Mouse (Mus musculus): ENCODE measurements around the gene Ubl5. TPM values are rescaled to one million over a fixed set of nuclear protein-coding genes. Genes with fewer than 3 reads are reported as not detected.
"Not testable (repeated sequence)": the region's sequence is repeated elsewhere in the genome, so short reads cannot be mapped to it uniquely, and the experiment has no call there.

Gene Ubl5
- 533 and 604 TPM in 2 replicates for polyA plus RNA-seq (2015; fragmentation: Nextera tagmentation; extraction: Ambion mirVana)

DNA sequence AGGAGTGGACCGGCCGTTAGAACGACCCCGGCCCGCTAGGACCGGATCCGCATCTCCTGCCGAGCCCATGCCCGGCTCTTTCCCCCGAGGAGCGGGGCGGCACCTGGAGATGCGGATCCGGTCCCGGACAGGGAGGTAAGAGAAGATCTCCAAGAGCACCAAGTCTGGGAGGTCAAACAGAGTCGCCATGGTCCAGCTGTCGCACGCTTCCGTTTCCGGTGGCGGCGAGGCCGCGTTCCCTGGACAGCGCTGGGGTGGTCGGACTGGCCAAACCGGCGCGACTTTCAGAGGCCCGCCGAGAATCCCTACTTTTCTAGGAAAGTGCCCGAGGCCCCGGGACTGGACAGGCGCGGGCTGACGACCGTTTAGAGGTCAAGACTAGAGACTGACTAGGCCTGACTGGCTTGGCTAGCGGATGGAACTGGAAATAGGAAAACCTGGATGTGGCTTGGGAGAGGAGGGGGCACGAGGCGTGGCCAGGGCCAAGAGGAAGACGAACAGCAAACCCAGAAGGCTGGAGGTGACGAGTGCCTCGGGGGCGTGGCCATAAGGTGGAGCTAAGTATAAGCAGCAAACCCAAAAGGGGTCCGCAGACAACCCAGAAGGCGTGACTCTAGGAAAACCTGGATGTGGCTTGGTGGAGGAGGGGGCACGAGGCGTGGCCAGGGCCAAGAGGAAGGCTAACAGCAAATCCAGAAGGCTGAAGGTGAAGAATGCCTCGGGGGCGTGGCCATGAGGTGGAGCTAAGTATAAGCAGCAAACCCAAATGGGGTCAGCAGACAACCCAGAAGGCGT, at the start of gene Ubl5:
Gene Ubl5 (plus strand): TSS at position 778 of the 795 bp plus-strand sequence.
- Histone ChIP-seq H3K27me3 (no peaks in the 10 kb centered on the region), H3K9ac (peak within 1 kb of the TSS; percentile 84), H3K4me1 (peaks cover 42% of the 10 kb centered on the region), H3K36me3 (ENCODE audit: poor library complexity, severe bottlenecking) (peaks cover 32% of the 10 kb centered on the region), H3K4me2 (peak within 1 kb of the TSS; percentile 100), H3K9me3 (replicated peaks) (no peaks in the 10 kb centered on the region), H3K4me3 (peak within 1 kb of the TSS; percentile 95), H3K27ac (peak within 1 kb of the TSS; percentile 82)
- peak; percentile 89 for ATAC-seq
- under 1% methylated on average over 51 of the region's 51 CpGs for WGBS

DNA sequence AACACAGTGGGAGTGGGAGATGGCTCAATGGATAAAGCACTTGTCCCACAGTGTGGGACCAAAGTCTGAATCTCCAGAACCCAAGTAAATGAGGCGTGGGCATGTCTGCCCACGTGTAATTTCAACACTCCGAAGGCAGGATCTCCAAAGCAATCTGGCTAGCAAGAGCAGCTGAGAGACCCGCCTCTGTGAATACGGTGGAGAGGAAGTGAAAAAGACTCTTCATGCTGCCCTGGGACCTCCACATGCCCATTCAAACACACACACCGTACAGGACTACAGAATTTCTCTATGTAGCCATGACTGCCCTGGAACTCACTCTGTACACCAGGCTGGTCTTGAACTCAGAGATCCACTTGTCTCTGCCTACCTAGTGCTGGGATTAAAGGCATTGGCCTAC, 41.4 kb upstream of the Ubl5 start:
- WGBS, result 79% methylated on average over 6 of the region's 6 CpGs
- peaks cover 18% of the 10 kb centered on the region for H3K36me3 ChIP-seq (ENCODE audit: poor library complexity, severe bottlenecking)
- H3K27ac ChIP-seq, result no peak overlapping the region
- H3K4me3 ChIP-seq, result no peak overlapping the region
- peaks cover 3% of the 10 kb centered on the region for H3K4me1 ChIP-seq
- no peak for ATAC-seq
- no peaks in the 10 kb centered on the region for H3K9me3 ChIP-seq (replicated peaks)
- H3K9ac ChIP-seq, result no peak overlapping the region
- H3K27me3 ChIP-seq, result no peaks in the 10 kb centered on the region
- no peak overlapping the region for H3K4me2 ChIP-seq

DNA sequence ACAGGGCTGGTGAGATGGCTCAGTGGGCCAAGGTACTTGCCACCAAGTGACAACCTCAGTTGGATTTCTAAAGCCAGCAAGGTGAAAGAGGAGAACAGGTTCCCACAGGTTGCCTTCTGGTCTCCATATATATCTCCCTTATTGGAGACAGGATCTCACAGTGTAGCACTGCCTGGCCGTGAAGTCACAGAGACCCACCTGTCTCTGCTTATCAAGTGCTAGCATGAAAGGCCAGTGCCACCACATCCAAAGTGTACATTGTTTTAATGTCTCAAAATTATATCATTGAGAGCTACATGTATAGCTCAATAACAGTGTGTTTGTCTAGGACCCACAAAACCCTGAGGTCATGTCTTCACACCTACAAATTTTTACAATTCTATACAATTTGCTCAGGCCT, 36.4 kb upstream of the Ubl5 start:
- Histone ChIP-seq H3K27ac (no peak overlapping the region), H3K9me3 (replicated peaks) (peaks cover 4% of the 10 kb centered on the region), H3K27me3 (no peaks in the 10 kb centered on the region), H3K4me3 (peak overlapping the region; percentile 71; the same call in 1 of the 2 replicates), H3K9ac (no peak overlapping the region), H3K4me1 (peaks cover 14% of the 10 kb centered on the region), H3K4me2 (peak overlapping the region; percentile 72), H3K36me3 (ENCODE audit: poor library complexity, severe bottlenecking) (peaks cover 10% of the 10 kb centered on the region)
- 93% methylated on average over 1 of the region's 1 CpGs for WGBS
- no peak for ATAC-seq

DNA sequence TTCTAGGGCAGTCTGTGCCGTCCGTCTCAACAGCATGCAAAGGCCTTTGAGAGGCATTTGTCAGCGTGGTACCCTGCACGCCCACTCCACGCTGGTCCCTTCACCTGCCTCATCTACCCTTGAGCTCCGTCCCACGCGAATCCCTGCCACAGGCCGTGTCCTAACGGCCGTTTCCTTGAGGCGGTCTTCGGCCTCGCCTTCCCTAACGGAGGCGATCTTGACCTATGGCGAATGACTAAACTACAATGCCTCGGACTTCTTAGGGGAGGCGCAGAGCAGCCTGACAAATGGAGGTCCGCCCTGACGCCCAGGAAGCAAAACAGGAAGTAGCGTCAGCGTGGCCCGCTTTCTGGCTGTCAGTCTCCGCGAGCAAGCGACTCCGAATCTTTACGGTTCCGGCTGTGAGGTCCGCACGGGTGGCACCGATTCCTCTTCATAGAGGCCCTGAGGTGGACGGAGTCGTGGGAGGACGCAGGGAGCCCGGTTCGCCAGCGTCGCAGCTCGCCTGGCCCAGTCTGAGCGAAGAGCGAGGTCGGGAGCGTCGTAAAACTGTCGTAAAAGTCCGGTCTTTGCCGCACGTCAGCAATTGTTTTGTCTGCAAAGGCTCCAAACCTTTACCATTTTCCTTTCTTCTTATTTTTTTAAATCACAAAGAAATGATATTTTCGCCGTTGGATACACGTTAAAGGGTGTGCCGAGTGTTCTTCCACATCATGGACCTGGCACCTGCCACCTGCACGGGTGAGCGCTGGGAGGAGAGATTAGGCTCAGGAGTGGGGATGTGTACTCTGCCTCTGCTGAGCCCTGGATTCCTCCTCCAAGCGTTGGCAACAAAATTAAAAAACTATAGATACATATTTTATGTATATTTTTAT, 35.3 kb upstream of the Ubl5 start:
- Histone ChIP-seq H3K36me3 (ENCODE audit: poor library complexity, severe bottlenecking) (peaks cover 6% of the 10 kb centered on the region), H3K4me1 (peaks cover 14% of the 10 kb centered on the region), H3K4me3 (peak overlapping the region; percentile 71), H3K27ac (peak overlapping the region; percentile 96), H3K4me2 (peak overlapping the region; percentile 72), H3K9ac (peak overlapping the region; percentile 86), H3K9me3 (replicated peaks) (peaks cover 4% of the 10 kb centered on the region), H3K27me3 (no peaks in the 10 kb centered on the region)
- WGBS, result under 1% methylated on average over 57 of the region's 57 CpGs
- peak; percentile 92 for ATAC-seq

DNA sequence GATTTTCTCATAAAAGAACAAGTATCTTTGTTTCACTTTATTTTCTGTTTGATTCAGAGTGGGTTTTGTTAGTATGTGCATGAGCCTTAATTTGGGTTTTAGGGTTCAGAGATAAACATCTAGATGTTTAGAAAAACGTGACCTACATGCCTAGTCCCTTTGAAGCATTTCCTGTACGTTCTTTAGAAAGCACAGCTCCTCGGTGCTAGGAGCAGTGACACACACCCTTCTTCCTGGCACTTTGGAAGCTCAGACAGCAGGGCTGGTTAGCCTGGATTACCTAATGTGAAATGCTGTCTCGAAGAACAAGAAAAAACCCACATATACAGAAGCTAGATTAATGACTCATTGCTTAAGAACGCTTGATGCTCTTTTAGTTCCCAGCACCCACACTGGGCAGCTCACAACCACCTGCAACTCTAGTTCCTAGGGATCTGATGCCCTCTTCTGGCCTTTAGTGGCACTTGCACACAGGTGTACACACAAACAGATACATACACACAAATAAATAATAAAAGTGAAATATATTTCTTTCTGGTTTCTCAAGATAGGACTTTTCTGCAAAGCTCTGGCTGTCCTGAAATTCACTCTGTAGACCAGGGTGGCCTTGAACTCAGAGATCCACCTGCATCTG, 32.7 kb upstream of the Ubl5 start:
- 92% methylated on average over 5 of the region's 5 CpGs for WGBS
- no peak for ATAC-seq
- no peak overlapping the region for H3K4me2 ChIP-seq
- H3K4me1 ChIP-seq, result peaks cover 14% of the 10 kb centered on the region
- no peak overlapping the region for H3K4me3 ChIP-seq
- peaks cover 4% of the 10 kb centered on the region for H3K9me3 ChIP-seq (replicated peaks)
- no peak overlapping the region for H3K27ac ChIP-seq
- no peaks in the 10 kb centered on the region for H3K27me3 ChIP-seq
- H3K36me3 ChIP-seq (ENCODE audit: poor library complexity, severe bottlenecking), result peaks cover 6% of the 10 kb centered on the region
- H3K9ac ChIP-seq, result no peak overlapping the region

DNA sequence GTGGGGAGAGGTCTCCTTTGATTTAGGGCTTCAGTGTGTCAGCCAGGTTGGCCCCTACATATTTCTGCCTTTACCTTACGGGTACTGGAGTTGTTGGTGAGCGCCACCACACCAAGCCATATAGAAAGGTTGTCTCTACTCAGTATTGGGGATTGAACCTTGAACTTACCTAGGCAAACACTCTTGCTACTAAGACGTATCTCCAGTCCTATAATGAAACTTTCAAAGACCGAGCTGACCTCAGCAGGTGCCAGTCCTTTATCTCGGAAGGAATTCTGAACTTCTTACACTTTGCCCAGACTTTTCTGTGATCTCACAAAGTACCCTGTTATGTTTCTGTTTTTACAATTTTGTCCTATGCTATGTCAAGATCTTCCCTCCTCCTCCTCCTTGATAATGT, 30.7 kb upstream of the Ubl5 start:
- Histone ChIP-seq H3K36me3 (ENCODE audit: poor library complexity, severe bottlenecking) (peaks cover 6% of the 10 kb centered on the region), H3K4me2 (no peak overlapping the region), H3K27me3 (no peaks in the 10 kb centered on the region), H3K4me3 (no peak overlapping the region), H3K4me1 (0 out of 2 replicates have a peak, but pooled peaks cover 5% of the 10 kb centered on the region), H3K27ac (no peak overlapping the region), H3K9me3 (replicated peaks) (peaks cover 4% of the 10 kb centered on the region), H3K9ac (no peak overlapping the region)
- WGBS, result 81% methylated on average over 5 of the region's 5 CpGs
- no peak for ATAC-seq

DNA sequence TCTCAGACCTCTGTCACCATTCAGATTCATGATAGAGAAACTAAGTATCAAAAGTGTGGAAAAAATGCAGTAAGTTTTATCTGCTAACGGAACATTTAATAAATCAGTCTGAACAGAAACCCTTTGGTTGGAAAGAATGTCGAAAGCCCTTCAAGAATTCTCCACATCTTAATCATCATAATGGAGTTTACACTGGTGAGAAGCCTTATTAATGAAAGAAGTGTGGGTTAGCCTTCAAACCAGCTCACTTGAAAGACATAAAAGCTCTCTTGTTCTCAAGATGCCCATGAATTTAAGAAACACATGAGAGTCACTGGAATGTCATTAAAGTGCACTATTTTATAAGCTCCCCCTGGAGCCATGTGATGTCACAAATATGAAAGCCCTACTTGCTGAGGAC, 26.0 kb upstream of the Ubl5 start:
- H3K4me3 ChIP-seq, result no peak overlapping the region
- H3K36me3 ChIP-seq (ENCODE audit: poor library complexity, severe bottlenecking), result no peaks in the 10 kb centered on the region
- H3K9ac ChIP-seq, result no peak overlapping the region
- H3K4me2 ChIP-seq, result no peak overlapping the region
- ATAC-seq, result no peak
- H3K4me1 ChIP-seq, result no peaks in the 10 kb centered on the region
- WGBS, result 92% methylated on average over 2 of the region's 2 CpGs
- H3K27me3 ChIP-seq, result no peaks in the 10 kb centered on the region
- H3K9me3 ChIP-seq (replicated peaks), result no peaks in the 10 kb centered on the region
- H3K27ac ChIP-seq, result no peak overlapping the region

DNA sequence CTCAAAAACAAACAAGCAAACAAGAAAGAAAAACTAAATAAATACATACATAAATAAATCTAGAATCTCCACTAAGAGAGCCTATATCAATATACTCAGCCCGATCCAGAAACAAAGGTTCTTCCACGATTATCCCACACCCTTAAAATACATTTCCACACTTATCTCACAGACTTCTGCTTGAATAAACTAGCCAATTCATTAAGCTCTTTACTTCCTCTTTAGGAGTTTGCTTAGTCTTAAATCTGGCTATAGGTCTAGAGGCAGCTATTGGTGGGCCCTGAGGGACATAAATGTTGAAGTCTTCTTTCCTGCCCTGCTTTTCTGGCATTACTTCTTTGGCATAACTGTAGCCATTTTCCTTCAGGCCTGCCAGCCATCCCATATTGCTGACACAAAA, 11.3 kb upstream of the Ubl5 start:
- no peaks in the 10 kb centered on the region for H3K27me3 ChIP-seq
- no peak overlapping the region for H3K4me3 ChIP-seq
- H3K9ac ChIP-seq, result no peak overlapping the region
- peaks cover 4% of the 10 kb centered on the region; the same call in 1 of the 2 replicates for H3K36me3 ChIP-seq (ENCODE audit: poor library complexity, severe bottlenecking)
- H3K27ac ChIP-seq, result no peak overlapping the region
- ATAC-seq, result no peak
- H3K4me2 ChIP-seq, result no peak overlapping the region
- WGBS, result 99% methylated on average over 2 of the region's 2 CpGs
- H3K9me3 ChIP-seq (replicated peaks), result no peaks in the 10 kb centered on the region
- H3K4me1 ChIP-seq, result no peaks in the 10 kb centered on the region

DNA sequence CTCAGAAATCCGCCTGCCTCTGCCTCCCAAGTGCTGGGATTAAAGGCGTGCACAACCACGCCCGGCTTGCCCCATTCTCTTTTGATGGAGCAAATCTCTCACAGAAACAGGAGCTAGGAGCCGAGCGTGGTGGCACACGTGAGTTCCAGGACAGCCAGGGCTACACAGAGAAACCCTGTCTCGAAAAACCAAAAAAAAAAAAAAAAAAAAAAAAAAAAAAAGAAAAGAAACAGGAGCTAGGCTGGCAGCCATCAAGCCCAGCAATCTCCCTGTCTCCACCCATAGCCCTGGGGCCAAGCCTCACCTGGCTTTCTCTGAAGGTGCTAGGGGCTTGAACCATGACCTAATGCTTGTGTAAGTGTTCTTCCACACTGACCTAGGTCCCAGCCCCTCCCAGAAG, 7.0 kb upstream of the Ubl5 start:
- H3K4me2 ChIP-seq; ATAC-seq; H3K9ac ChIP-seq; H3K4me1 ChIP-seq; H3K9me3 ChIP-seq (replicated peaks); H3K4me3 ChIP-seq; H3K27ac ChIP-seq; H3K27me3 ChIP-seq: not testable (repeated sequence)
- peaks cover 25% of the 10 kb centered on the region for H3K36me3 ChIP-seq (ENCODE audit: poor library complexity, severe bottlenecking)
- WGBS, result 91% methylated on average over 8 of the region's 8 CpGs

DNA sequence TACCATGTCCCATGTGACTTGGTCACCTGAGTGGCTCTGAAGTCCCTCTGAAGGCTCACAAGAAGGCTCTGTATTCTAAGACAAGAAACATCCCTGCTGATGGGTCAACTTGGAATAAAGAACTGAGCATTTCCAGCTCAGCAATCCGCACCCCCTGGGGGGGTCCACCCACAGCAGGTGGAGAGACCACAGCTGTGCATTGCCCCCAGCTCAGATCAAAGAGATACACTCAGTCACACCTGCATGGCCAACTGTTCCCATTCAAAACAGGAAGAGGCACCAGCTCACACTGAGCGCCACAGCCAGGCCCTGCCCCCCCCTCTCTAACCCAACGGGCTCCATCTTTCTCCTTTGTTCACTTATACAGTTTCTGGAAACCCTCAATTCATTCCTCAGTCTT, 6.4 kb upstream of the Ubl5 start:
- ATAC-seq, result peak; percentile 6; the same call in 1 of the 2 replicates
- H3K27me3 ChIP-seq, result no peaks in the 10 kb centered on the region
- 80% methylated on average over 3 of the region's 3 CpGs for WGBS

DNA sequence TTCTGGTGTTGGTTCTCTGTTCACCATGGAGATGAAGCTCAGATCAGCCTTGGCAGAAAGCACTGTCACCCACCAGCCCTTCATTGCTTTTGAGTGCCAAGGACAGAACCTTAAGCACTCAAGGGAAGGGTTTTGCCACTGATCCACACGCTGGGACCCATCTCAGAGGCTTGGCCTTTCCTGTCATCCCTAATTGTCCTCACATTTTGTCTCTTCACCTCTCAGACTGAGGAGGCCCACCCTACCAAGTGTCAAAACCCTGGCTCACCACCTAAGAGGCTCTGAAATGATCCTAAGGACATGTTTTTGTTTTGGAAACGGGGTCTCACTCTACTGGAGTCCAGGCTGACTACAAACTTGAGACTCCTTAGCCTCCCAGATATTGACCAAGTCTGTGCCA, 5.9 kb upstream of the Ubl5 start:
- Histone ChIP-seq H3K27me3 (no peaks in the 10 kb centered on the region), H3K36me3 (ENCODE audit: poor library complexity, severe bottlenecking) (peaks cover 25% of the 10 kb centered on the region), H3K27ac (no peak overlapping the region), H3K9ac (no peak overlapping the region), H3K4me1 (peaks cover 13% of the 10 kb centered on the region), H3K4me3 (no peak overlapping the region), H3K4me2 (no peak overlapping the region), H3K9me3 (replicated peaks) (no peaks in the 10 kb centered on the region)
- WGBS, result 86% methylated on average over 2 of the region's 2 CpGs
- ATAC-seq, result no peak

More for the DNA sequence above, 6.4 kb upstream of the Ubl5 start:
- Histone ChIP-seq H3K9ac (no peak overlapping the region), H3K36me3 (ENCODE audit: poor library complexity, severe bottlenecking) (peaks cover 25% of the 10 kb centered on the region), H3K4me3 (no peak overlapping the region), H3K4me2 (no peak overlapping the region), H3K27ac (no peak overlapping the region), H3K4me1 (peaks cover 7% of the 10 kb centered on the region), H3K9me3 (replicated peaks) (no peaks in the 10 kb centered on the region)

DNA sequence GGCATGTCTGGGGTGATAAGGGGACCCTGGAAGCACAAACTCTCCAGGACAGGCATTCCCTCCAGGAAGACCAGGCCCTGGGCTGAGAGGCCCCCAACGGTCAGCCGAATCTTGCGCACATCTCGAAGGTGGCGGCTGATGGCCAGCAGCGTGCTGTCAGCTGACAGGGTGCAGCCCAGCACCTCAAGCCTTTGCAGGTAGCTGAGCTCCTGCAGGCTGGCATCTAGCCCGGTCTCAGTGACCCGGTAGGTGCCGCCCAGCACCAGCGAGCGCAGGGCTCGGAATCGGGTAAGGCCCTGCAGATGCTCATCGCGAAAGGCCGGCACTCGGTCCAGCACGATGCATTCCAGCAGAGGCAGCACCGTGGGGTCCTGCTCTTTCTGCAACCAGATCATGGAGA, 4.1 kb upstream of the Ubl5 start:
- H3K4me2 ChIP-seq, result no peak overlapping the region
- H3K9me3 ChIP-seq (replicated peaks), result no peaks in the 10 kb centered on the region
- 98% methylated on average over 19 of the region's 19 CpGs for WGBS
- ATAC-seq, result no peak
- H3K36me3 ChIP-seq (ENCODE audit: poor library complexity, severe bottlenecking), result peaks cover 25% of the 10 kb centered on the region
- H3K9ac ChIP-seq, result no peak overlapping the region
- H3K4me3 ChIP-seq, result no peak overlapping the region
- H3K27ac ChIP-seq, result no peak overlapping the region
- peaks cover 24% of the 10 kb centered on the region for H3K4me1 ChIP-seq
- no peaks in the 10 kb centered on the region for H3K27me3 ChIP-seq
